Mouse (Mus musculus) forebrain, embryonic 12.5 days (tissue): ENCODE measurements at regions not wholly inside any gene's neighbourhood (a gene's known extent, or its start where the extent isn't known, plus 50 kb on each side); places are given as distances from the start of the nearest gene placed in this dataset.

Experiments used
- ATAC-seq: fragments of 200-750 bp; cut with Nextera tagmentation; 2 replicates; pipeline ENCODE4 v1.8.0; 2017; ENCODE audit warnings: moderate TSS enrichment; ENCODE audit not compliant: low FRiP score
- H3K27ac ChIP-seq: fragments of 300-500 bp; sonication (generic); 2 replicates; pipeline ENCODE4 v1.5.1; 2016; ENCODE audit warnings: mild to moderate bottlenecking
- H3K27me3 ChIP-seq: fragments of 300-500 bp; sonication (generic); 2 replicates; pipeline ENCODE4 v1.6.1; 2016; ENCODE audit warnings: mild to moderate bottlenecking
- H3K36me3 ChIP-seq: fragments of 300-500 bp; sonication (generic); replicated peaks from 2 replicates; pipeline ENCODE4 v1.6.1; 2016; ENCODE audit warnings: mild to moderate bottlenecking
- H3K4me1 ChIP-seq: fragments of 300-500 bp; sonication (generic); 2 replicates; pipeline ENCODE4 v1.6.1; 2016
- H3K4me2 ChIP-seq: fragments of 300-500 bp; sonication (generic); 2 replicates; pipeline ENCODE4 v1.6.1; 2016; ENCODE audit warnings: mild to moderate bottlenecking, moderate library complexity
- H3K4me3 ChIP-seq: fragments of 300-500 bp; sonication (generic); replicated peaks from 2 replicates; pipeline ENCODE4 v1.5.1; 2016; ENCODE audit warnings: mild to moderate bottlenecking
- H3K9ac ChIP-seq: fragments of 300-500 bp; sonication (generic); 2 replicates; pipeline ENCODE4 v1.6.1; 2016; ENCODE audit warnings: mild to moderate bottlenecking
- H3K9me3 ChIP-seq: fragments of 300-500 bp; sonication (generic); 2 replicates; pipeline ENCODE4 v1.6.1; 2016
- WGBS: fragments of 180-500 bp; shearing (Covaris S2); methylation state at CpG from one replicate; pipeline ENCODE4 v1.1.7; 2016; 5-methylcytosine and 5-hydroxymethylcytosine counted together

- no peaks in the 10 kb centered on the region for H3K36me3 ChIP-seq
- H3K4me3 ChIP-seq: no peak overlapping the region
- no peak overlapping the region for H3K4me2 ChIP-seq
- WGBS: 69% methylated on average over 7 of the region's 7 CpGs
- peaks cover 34% of the 10 kb centered on the region for H3K4me1 ChIP-seq
- H3K9me3 ChIP-seq: no peaks in the 10 kb centered on the region
- no peak overlapping the region for H3K9ac ChIP-seq
- no peak for ATAC-seq
- no peak overlapping the region for H3K27ac ChIP-seq
- peaks cover 46% of the 10 kb centered on the region for H3K27me3 ChIP-seq
These were observed 56.9 kb upstream of the Casz1 start for GRCm38 (mm10) chr4:148747315-148747644.

DNA sequence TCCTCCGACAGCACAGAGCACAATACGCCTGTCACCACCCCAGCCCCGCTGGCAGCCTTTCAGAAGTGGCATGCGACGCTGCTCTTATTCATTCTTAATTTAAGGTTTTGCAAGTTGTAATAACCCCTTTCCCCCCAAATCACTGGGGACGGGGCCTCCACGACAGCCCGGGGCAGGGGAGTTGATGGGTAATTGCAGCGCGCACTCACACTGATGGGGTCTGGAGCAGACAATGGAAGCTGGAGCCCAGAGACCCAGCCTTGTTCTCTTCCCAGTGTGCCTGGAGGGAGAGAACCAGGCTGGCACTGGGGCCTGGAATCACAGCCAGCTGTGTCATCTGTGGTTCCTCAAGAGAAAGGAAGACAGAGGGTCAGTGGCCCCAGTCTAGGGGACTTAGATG, 54.2 kb upstream of the Casz1 start:
- Histone ChIP-seq H3K9ac (0 out of 2 replicates have a peak overlapping the region, but pooled peaks have one; percentile 36), H3K4me3 (no peak overlapping the region), H3K4me1 (peaks cover 15% of the 10 kb centered on the region), H3K36me3 (no peaks in the 10 kb centered on the region), H3K27ac (0 out of 2 replicates have a peak overlapping the region, but pooled peaks have one; percentile 31), H3K4me2 (no peak overlapping the region), H3K27me3 (peaks cover 41% of the 10 kb centered on the region), H3K9me3 (no peaks in the 10 kb centered on the region)
- ATAC-seq: 0 out of 2 replicates have a peak, but pooled peaks have one; percentile 24
- WGBS: 64% methylated on average over 10 of the region's 10 CpGs

- H3K27ac ChIP-seq: no peak overlapping the region
- no peak overlapping the region for H3K4me2 ChIP-seq
- no peaks in the 10 kb centered on the region for H3K9me3 ChIP-seq
- peaks cover 38% of the 10 kb centered on the region for H3K27me3 ChIP-seq
- no peak overlapping the region for H3K9ac ChIP-seq
- WGBS: 69% methylated on average over 7 of the region's 7 CpGs
- no peak for ATAC-seq
- H3K4me3 ChIP-seq: no peak overlapping the region
- H3K36me3 ChIP-seq: no peaks in the 10 kb centered on the region
- H3K4me1 ChIP-seq: peaks cover 7% of the 10 kb centered on the region
These were observed 52.6 kb upstream of the Casz1 start for GRCm38 (mm10) chr4:148751591-148751990.

DNA sequence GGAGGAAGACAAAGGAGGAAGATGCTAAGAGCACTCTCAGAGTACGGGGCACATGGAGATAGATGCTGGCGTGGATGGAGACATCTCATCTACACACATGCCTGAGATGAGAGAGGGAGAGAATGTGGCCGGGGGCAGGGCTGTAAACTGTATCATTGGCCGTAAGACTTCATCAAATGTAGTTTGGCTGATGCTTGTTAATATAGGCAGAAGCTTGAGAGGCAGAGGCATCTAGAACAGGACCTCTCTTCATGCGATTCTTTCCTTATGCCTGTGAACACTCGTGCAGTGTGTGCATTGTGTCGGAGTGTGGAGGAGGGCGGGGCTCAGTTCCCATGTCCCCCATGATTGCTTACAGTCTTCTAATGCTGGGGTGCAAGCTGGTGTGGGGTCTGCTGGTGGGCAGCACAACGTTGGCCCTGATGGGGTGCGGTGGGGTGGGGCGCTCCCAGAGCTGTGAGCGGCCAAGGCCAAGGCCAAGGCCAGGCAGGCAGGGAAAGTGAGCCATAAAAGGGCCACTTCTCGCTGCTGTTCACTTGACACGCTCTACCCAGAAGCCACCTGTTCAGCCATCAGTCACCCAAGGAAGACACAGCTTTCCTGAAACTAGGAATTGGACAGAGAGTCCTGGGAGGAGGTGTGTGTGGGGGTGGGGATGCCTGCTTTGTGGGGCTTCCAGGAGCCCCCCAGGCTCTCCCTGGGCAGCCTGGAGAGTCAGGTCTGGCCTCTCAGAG, 51.7 kb upstream of the Casz1 start:
- ATAC-seq: no peak
- WGBS: 89% methylated on average over 14 of the region's 14 CpGs
- H3K27me3 ChIP-seq: peaks cover 37% of the 10 kb centered on the region

GRCm38 (mm10) chr4:148753143-148753798, 51.0 kb upstream of the Casz1 start:
- Histone ChIP-seq H3K36me3 (no peaks in the 10 kb centered on the region), H3K4me3 (no peak overlapping the region), H3K27ac (no peak overlapping the region), H3K9ac (no peak overlapping the region), H3K27me3 (peaks cover 37% of the 10 kb centered on the region), H3K4me1 (no peaks in the 10 kb centered on the region; the same call in 1 of the 2 replicates), H3K9me3 (no peaks in the 10 kb centered on the region), H3K4me2 (no peak overlapping the region)
- no peak for ATAC-seq
- WGBS: 73% methylated on average over 17 of the region's 17 CpGs

More for the DNA sequence above, 51.7 kb upstream of the Casz1 start:
- H3K4me3 ChIP-seq: no peak overlapping the region
- no peaks in the 10 kb centered on the region; the same call in 1 of the 2 replicates for H3K4me1 ChIP-seq
- H3K36me3 ChIP-seq: no peaks in the 10 kb centered on the region
- H3K27ac ChIP-seq: no peak overlapping the region
- H3K9ac ChIP-seq: no peak overlapping the region
- no peaks in the 10 kb centered on the region for H3K9me3 ChIP-seq
- H3K4me2 ChIP-seq: no peak overlapping the region

DNA sequence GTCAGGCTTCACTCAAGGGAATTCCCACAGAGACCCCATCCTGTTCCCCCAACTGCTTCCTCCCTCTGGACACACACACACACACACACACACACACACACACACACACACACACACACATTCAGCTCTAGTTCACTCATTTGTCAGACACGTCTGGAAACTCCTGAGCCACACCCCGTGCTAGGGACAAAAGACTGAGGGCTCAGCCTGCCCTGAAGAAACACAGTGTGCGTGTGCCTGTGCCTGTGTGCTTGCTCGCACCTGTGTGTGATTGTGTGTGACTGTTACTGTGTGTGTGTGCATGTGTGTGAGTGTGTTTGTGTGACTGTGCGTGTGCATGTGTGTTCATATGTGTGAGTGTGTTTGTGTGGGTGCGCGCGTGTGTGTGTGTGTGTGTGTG, 50.4 kb upstream of the Casz1 start:
- no peak overlapping the region for H3K4me3 ChIP-seq
- H3K4me1 ChIP-seq: no peaks in the 10 kb centered on the region; the same call in 1 of the 2 replicates
- peaks cover 33% of the 10 kb centered on the region for H3K27me3 ChIP-seq
- no peak overlapping the region for H3K27ac ChIP-seq
- no peak for ATAC-seq
- no peak overlapping the region for H3K4me2 ChIP-seq
- no peaks in the 10 kb centered on the region for H3K36me3 ChIP-seq
- no peaks in the 10 kb centered on the region for H3K9me3 ChIP-seq
- no peak overlapping the region for H3K9ac ChIP-seq
- WGBS: 77% methylated on average over 8 of the region's 8 CpGs
